Mouse (Mus musculus) ovary, postnatal 14 days (tissue): ENCODE results near the gene Gm17604.

Experiments
- DNase-seq: peaks from one replicate; pipeline ENCODE4 v3.0.0; 2022; ENCODE audit warnings: low spot score

Gm17604 gene

DNA sequence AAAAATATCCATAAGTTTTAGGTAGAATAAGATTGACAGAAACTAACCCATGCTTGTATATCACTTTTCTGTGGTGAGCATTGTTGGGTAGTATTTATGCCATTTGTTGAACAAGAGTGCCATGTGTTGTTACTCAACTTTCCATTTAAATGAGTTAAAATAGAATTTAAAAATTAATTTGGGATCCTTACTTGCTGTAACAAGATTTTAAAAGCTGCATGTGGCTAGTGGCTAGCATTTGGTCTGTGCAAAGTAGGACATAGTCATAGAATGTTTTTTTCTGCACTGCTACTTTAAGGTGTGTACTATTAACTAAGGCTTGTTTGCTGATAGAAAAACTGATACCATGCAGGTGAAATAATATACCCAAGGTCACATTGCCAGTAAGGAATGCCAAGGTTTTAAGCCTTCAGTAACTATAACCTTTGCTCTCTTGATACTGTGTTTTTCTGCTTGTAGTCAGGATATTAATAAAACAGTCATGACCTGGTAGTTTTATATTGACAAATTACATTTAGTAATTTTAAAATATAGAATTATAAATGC is at the start of gene Gm17604:
Gene Gm17604, minus strand, starts transcription at position 51 of the 546 bp plus-strand sequence.
- DNase-seq, result no peak

- DNase-seq, result no peak
Observed at GRCm38 (mm10) chrX:165049929-165050328, 45.3 kb upstream of the Gm17604 start.

GRCm38 (mm10) chrX:165003141-165003540 is 1.5 kb downstream of the Gm17604 start:
- no peak for DNase-seq

GRCm38 (mm10) chrX:164980193-164980775 is 24.3 kb downstream of the Gm17604 start, which contains the start of the genes Mospd2 and Fancb:
Gene Mospd2, minus strand, starts transcription at chrX:164980375.
Gene Fancb, plus strand, starts transcription at chrX:164980592.
- DNase-seq, result peak; percentile 61

DNA sequence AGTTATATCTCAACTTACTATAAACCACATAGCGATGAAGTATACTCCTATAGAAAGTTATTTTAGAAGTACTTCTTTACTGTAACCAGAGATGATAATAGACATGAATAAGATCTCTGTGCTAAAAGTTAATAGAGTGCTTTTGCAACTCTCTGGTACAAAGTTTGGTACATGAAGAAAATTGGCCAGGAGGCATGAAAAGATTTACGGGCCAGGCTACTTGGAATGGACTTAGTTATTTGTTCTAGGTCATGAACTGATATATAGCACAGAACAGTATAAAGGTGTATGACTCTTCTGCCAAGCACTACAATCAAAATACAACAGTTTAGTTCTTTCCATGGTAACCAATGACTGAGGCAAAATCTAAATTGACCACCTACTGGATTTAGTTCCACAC is 25.8 kb downstream of the Gm17604 start:
- DNase-seq, result no peak

- no peak for DNase-seq
Observed at GRCm38 (mm10) chrX:164971206-164971605, 33.4 kb downstream of the Gm17604 start.

DNA sequence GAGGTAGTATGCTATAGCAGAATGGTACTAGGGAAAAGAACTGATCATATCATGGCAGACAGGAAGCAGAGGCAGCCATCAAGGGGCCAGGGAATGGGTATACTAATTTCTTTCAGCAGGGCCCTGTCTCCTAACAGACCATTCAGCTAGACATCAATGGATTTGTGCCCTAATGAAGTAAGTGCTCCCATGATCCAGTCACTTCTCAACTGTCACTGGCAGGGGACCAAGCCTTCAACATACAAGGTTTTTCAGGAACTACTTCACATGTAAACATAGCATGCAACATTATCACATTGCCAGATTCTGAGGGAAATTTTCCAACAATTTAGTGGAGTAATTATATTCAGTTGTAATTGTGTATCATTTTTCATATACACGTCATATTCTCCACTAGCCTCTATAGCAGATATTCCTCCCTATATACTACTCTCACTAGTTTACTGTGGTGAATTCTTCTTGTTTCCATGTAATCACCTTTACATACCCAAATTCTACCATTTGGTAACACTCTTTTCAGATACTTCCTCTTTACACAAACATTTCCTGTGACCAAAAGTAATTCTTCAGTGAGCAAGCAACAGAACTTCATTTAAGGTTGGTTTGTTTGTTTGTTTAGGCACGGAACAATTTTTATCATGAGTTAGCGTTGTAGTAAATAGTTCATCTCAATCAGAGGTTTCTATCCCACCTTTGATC is 38.7 kb downstream of the Gm17604 start:
- DNase-seq, result no peak
